ENCODE assay signal across 18 mouse cellular contexts in the genomic region with DNA sequence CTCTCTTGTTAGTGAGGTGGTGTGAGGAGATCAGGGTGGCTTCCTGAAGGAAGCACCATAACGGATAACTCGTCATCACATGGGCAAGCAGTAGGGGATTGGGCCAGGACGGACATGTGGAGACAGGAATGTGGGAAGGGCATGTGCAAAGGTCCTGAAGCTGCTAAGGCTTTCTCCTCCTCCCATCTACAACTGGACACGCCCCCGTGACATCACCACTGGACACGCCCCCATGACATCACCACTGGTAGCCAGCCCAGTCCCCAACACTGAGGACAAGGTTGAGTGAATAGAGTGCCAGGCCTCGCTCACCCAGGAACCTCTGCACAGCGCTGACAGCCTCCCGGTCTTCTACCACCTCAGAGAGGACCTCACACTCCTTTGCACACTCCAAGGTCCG. TPM values are rescaled to one million over a fixed set of nuclear protein-coding genes. Genes with fewer than 3 reads are reported as not detected.
DNase-seq lines count a peak whose midpoint lies in the region; ATAC-seq and TF ChIP-seq lines count a peak whose summit lies in the region.
"Had no signal": no experiment of that assay in that cellular context is flagged by ENCODE, and none has a peak within 500 bp of the region (broad histone marks: within the 10 kb centered on the region; RNA-seq: fewer than 3 reads in every experiment).

No protein-coding gene starts in this region.

- no peaks in the 10 kb centered on the region for H3K4me1 ChIP-seq in embryonic facial prominence, embryonic 15.5 days
- 0 out of 2 replicates have a peak, but pooled peaks cover 11% of the 10 kb centered on the region for H3K4me1 ChIP-seq in embryonic facial prominence, embryonic 10.5 days
- H3K4me1 ChIP-seq in midbrain, embryonic 11.5 days (ENCODE audit: control insufficient read depth, insufficient read depth, low read length), result no peaks in the 10 kb centered on the region
- H3K4me1 ChIP-seq in midbrain, postnatal 0 days (ENCODE audit: insufficient read depth, low read length), result no peaks in the 10 kb centered on the region
- no peaks in the 10 kb centered on the region for H3K4me1 ChIP-seq in liver, postnatal 0 days (ENCODE audit: insufficient read depth)
- no peaks in the 10 kb centered on the region for H3K4me1 ChIP-seq in forebrain, embryonic 13.5 days

- H3K9ac ChIP-seq in embryonic facial prominence, embryonic 15.5 days, result no peak overlapping the region
- no peak overlapping the region for H3K9ac ChIP-seq in midbrain, embryonic 11.5 days (ENCODE audit: low read length)
- no peak overlapping the region for H3K9ac ChIP-seq in midbrain, postnatal 0 days (replicated peaks; ENCODE audit: low read length, poor library complexity, severe bottlenecking)
- no peak overlapping the region for H3K9ac ChIP-seq in liver, postnatal 0 days (replicated peaks)
- H3K9ac ChIP-seq in forebrain, embryonic 13.5 days, result no peak overlapping the region

- TF ChIP-seq EP300 in liver, postnatal 0 days (IDR thresholded peaks at IDR 0.05; ENCODE audit: low read depth), result no peak

- no peaks in the 10 kb centered on the region for H3K9me3 ChIP-seq in embryonic facial prominence, embryonic 15.5 days (replicated peaks)
- no peaks in the 10 kb centered on the region for H3K9me3 ChIP-seq in embryonic facial prominence, embryonic 10.5 days
- H3K9me3 ChIP-seq in midbrain, embryonic 11.5 days (ENCODE audit: control insufficient read depth, low read length), result no peaks in the 10 kb centered on the region
- no peaks in the 10 kb centered on the region for H3K9me3 ChIP-seq in midbrain, postnatal 0 days (ENCODE audit: low read length)
- H3K9me3 ChIP-seq in liver, postnatal 0 days (ENCODE audit: low read length), result no peaks in the 10 kb centered on the region
- H3K9me3 ChIP-seq in forebrain, embryonic 13.5 days (replicated peaks), result no peaks in the 10 kb centered on the region
- H3K9me3 ChIP-seq: heart, embryonic 10.5 days had no signal

- H3K36me3 ChIP-seq in embryonic facial prominence, embryonic 15.5 days, result no peaks in the 10 kb centered on the region
- H3K36me3 ChIP-seq in embryonic facial prominence, embryonic 10.5 days (replicated peaks), result no peaks in the 10 kb centered on the region
- no peaks in the 10 kb centered on the region for H3K36me3 ChIP-seq in midbrain, embryonic 11.5 days (ENCODE audit: control insufficient read depth, insufficient read depth, low read length)
- no peaks in the 10 kb centered on the region for H3K36me3 ChIP-seq in midbrain, postnatal 0 days (ENCODE audit: insufficient read depth, low read length)
- no peaks in the 10 kb centered on the region for H3K36me3 ChIP-seq in liver, postnatal 0 days (replicated peaks; ENCODE audit: insufficient read depth, low read length)
- no peaks in the 10 kb centered on the region for H3K36me3 ChIP-seq in forebrain, embryonic 13.5 days (ENCODE audit: poor library complexity, severe bottlenecking)
- H3K36me3 ChIP-seq: heart, embryonic 10.5 days had no signal

- no peak overlapping the region for H3K4me2 ChIP-seq in embryonic facial prominence, embryonic 15.5 days (replicated peaks)
- H3K4me2 ChIP-seq in midbrain, embryonic 11.5 days, result no peak overlapping the region
- no peak overlapping the region for H3K4me2 ChIP-seq in midbrain, postnatal 0 days (ENCODE audit: low read depth, low read length, poor library complexity, severe bottlenecking)
- H3K4me2 ChIP-seq in liver, postnatal 0 days (ENCODE audit: low read depth, low read length), result no peak overlapping the region
- no peak overlapping the region for H3K4me2 ChIP-seq in forebrain, embryonic 13.5 days

- intact Hi-C loops in left cerebral cortex, postnatal 14 days (cut with DNase I), result loop anchor here (5.0 kb wide), 1 partner anchor 312 kb away; no protein-coding TSS in a partner anchor

- no peak overlapping the region for H3K4me3 ChIP-seq in embryonic facial prominence, embryonic 15.5 days (replicated peaks)
- H3K4me3 ChIP-seq in embryonic facial prominence, embryonic 10.5 days, result no peak overlapping the region
- no peak overlapping the region for H3K4me3 ChIP-seq in midbrain, embryonic 11.5 days (ENCODE audit: low read depth, low read length)
- no peak overlapping the region for H3K4me3 ChIP-seq in midbrain, postnatal 0 days (ENCODE audit: low read depth, low read length)
- H3K4me3 ChIP-seq in liver, postnatal 0 days (ENCODE audit: low read depth, low read length), result no peak overlapping the region
- H3K4me3 ChIP-seq in forebrain, embryonic 13.5 days, result no peak overlapping the region
- H3K4me3 ChIP-seq: heart, embryonic 10.5 days had no signal

- H3K27me3 ChIP-seq in embryonic facial prominence, embryonic 15.5 days, result peaks cover 15% of the 10 kb centered on the region
- H3K27me3 ChIP-seq in embryonic facial prominence, embryonic 10.5 days (replicated peaks; ENCODE audit: low read depth, poor library complexity, severe bottlenecking), result peaks cover 45% of the 10 kb centered on the region
- H3K27me3 ChIP-seq in midbrain, embryonic 11.5 days (ENCODE audit: control insufficient read depth, insufficient read depth, low read length), result peaks cover 13% of the 10 kb centered on the region
- H3K27me3 ChIP-seq in midbrain, postnatal 0 days (ENCODE audit: insufficient read depth, low read length), result no peaks in the 10 kb centered on the region; the same call in 1 of the 2 replicates
- peaks cover 31% of the 10 kb centered on the region for H3K27me3 ChIP-seq in liver, postnatal 0 days (ENCODE audit: insufficient read depth, low read length)
- peaks cover 19% of the 10 kb centered on the region for H3K27me3 ChIP-seq in forebrain, embryonic 13.5 days

- no peak overlapping the region for H3K27ac ChIP-seq in embryonic facial prominence, embryonic 15.5 days (replicated peaks)
- H3K27ac ChIP-seq in embryonic facial prominence, embryonic 10.5 days (replicated peaks), result no peak overlapping the region
- no peak overlapping the region for H3K27ac ChIP-seq in midbrain, embryonic 11.5 days (ENCODE audit: low read depth, low read length)
- H3K27ac ChIP-seq in midbrain, postnatal 0 days (ENCODE audit: low read depth, low read length), result no peak overlapping the region
- H3K27ac ChIP-seq in liver, postnatal 0 days (ENCODE audit: low read depth), result no peak overlapping the region
- no peak overlapping the region for H3K27ac ChIP-seq in forebrain, embryonic 13.5 days
- H3K27ac ChIP-seq: heart, embryonic 10.5 days had no signal

- ATAC-seq in embryonic facial prominence, embryonic 15.5 days (ENCODE audit: insufficient number of reproducible peaks, low FRiP score, low TSS enrichment, low read depth), result 0 out of 2 replicates have a peak, but pooled peaks have one; percentile 37
- ATAC-seq in midbrain, embryonic 11.5 days (ENCODE audit: low FRiP score), result peak; percentile 18; the same call in 1 of the 2 replicates
- ATAC-seq in midbrain, postnatal 0 days (ENCODE audit: low FRiP score), result no peak
- ATAC-seq in liver, postnatal 0 days, result peak; percentile 40; the same call in 1 of the 2 replicates
- ATAC-seq in forebrain, embryonic 13.5 days, result no peak
- ATAC-seq: hindbrain, embryonic 16.5 days; lung, postnatal 0 days had no signal

- no peak for DNase-seq in embryonic facial prominence, embryonic 10.5 days (ENCODE audit: low spot score)
- no peak for DNase-seq in midbrain, embryonic 11.5 days (ENCODE audit: low spot score, missing footprints)
- no peak for DNase-seq in midbrain, postnatal 0 days (ENCODE audit: low spot score)
- DNase-seq in R1 (ENCODE audit: low read depth, low spot score), result peak; percentile 92
- peak; percentile 63 for DNase-seq in liver, postnatal 0 days
- no peak for DNase-seq in left cerebral cortex, postnatal 14 days (ENCODE audit: low spot score in 2 of 2)
- DNase-seq: cerebellum, adult 2 months; kidney, postnatal 36 days; layer of hippocampus, postnatal 36 days; thymus, postnatal 25 days had no signal

- 70% methylated on average over 10 of the region's 10 CpGs for WGBS in embryonic facial prominence, embryonic 15.5 days
- WGBS in embryonic facial prominence, embryonic 10.5 days, result 75% methylated on average over 10 of the region's 10 CpGs
- WGBS in midbrain, embryonic 11.5 days, result 81% methylated on average over 10 of the region's 10 CpGs
- WGBS in midbrain, postnatal 0 days, result 76% methylated on average over 9 of the region's 10 CpGs
- 64% methylated on average over 10 of the region's 10 CpGs for WGBS in liver, postnatal 0 days (ENCODE audit: insufficient replicate concordance)
- WGBS in forebrain, embryonic 13.5 days, result 81% methylated on average over 10 of the region's 10 CpGs

- TF ChIP-seq CTCF in midbrain, postnatal 0 days (IDR thresholded peaks at IDR 0.05), result no peak
- TF ChIP-seq CTCF in liver, postnatal 0 days (IDR thresholded peaks at IDR 0.05; ENCODE audit: low read depth), result no peak

RNA-seq across cellular contexts. Expression of gene Sdsl, which starts 13.5 kb away (rescaled TPM):
- 0.95 and 1.7 TPM in 2 replicates for polyA plus RNA-seq in embryonic facial prominence, embryonic 15.5 days (2015; fragmentation: Nextera tagmentation; extraction: Ambion mirVana)
- 6.2 and 7.1 TPM in 2 replicates for polyA plus RNA-seq in embryonic facial prominence, embryonic 10.5 days (2016; fragmentation: Nextera tagmentation; extraction: Ambion mirVana)
- polyA plus RNA-seq in midbrain, embryonic 11.5 days (2014; fragmentation: Nextera tagmentation; extraction: Ambion mirVana), result 4.2 TPM in 2 replicates
- 3.4 and 4.4 TPM in 2 replicates for total RNA-seq in midbrain, postnatal 0 days (2014; rRNA removed)
- polyA plus RNA-seq in midbrain, postnatal 0 days (2015; fragmentation: Nextera tagmentation; extraction: Ambion mirVana), result 5.8 and 6.0 TPM in 2 replicates
- polyA plus RNA-seq in liver, postnatal 0 days (2015; fragmentation: Nextera tagmentation; extraction: Ambion mirVana), result 21.0 and 24.5 TPM in 2 replicates
- total RNA-seq in left cerebral cortex, postnatal 14 days (2021), result 1 to 10 TPM; 5.1 to 5.4 TPM
- 4.8 and 5.1 TPM in 2 replicates for polyA plus RNA-seq in forebrain, embryonic 13.5 days (2015; fragmentation: Nextera tagmentation; extraction: Ambion mirVana)

RNA-seq across cellular contexts. Expression of gene Sds, which starts 17.2 kb away (rescaled TPM):
- polyA plus RNA-seq in embryonic facial prominence, embryonic 15.5 days (2015; fragmentation: Nextera tagmentation; extraction: Ambion mirVana), result not detected in 2 replicates
- not detected in 2 replicates for polyA plus RNA-seq in embryonic facial prominence, embryonic 10.5 days (2016; fragmentation: Nextera tagmentation; extraction: Ambion mirVana)
- polyA plus RNA-seq in midbrain, embryonic 11.5 days (2014; fragmentation: Nextera tagmentation; extraction: Ambion mirVana), result not detected in 2 replicates
- not detected in 2 replicates for total RNA-seq in midbrain, postnatal 0 days (2014; rRNA removed)
- polyA plus RNA-seq in midbrain, postnatal 0 days (2015; fragmentation: Nextera tagmentation; extraction: Ambion mirVana), result 0.17 and 0.23 TPM in 2 replicates
- polyA plus RNA-seq in liver, postnatal 0 days (2015; fragmentation: Nextera tagmentation; extraction: Ambion mirVana), result 32.4 and 32.5 TPM in 2 replicates
- total RNA-seq in left cerebral cortex, postnatal 14 days (2021), result not detected
- not detected in 2 replicates for polyA plus RNA-seq in forebrain, embryonic 13.5 days (2015; fragmentation: Nextera tagmentation; extraction: Ambion mirVana)
- total RNA-seq: layer of hippocampus, postnatal 36 days had no signal
- polyA plus RNA-seq: forebrain, embryonic 11.5 days; lung, postnatal 0 days; neural tube, embryonic 11.5 days had no signal

RNA-seq across cellular contexts. Expression of gene Lhx5, which starts 27.6 kb away (rescaled TPM):
- 0.05 TPM in 2 replicates for polyA plus RNA-seq in embryonic facial prominence, embryonic 15.5 days (2015; fragmentation: Nextera tagmentation; extraction: Ambion mirVana)
- polyA plus RNA-seq in embryonic facial prominence, embryonic 10.5 days (2016; fragmentation: Nextera tagmentation; extraction: Ambion mirVana), result 3.1 and 4.7 TPM in 2 replicates
- 21.5 and 22.0 TPM in 2 replicates for polyA plus RNA-seq in midbrain, embryonic 11.5 days (2014; fragmentation: Nextera tagmentation; extraction: Ambion mirVana)
- 27.0 and 30.3 TPM in 2 replicates for total RNA-seq in midbrain, postnatal 0 days (2014; rRNA removed)
- polyA plus RNA-seq in midbrain, postnatal 0 days (2015; fragmentation: Nextera tagmentation; extraction: Ambion mirVana), result 13.9 and 14.7 TPM in 2 replicates
- polyA plus RNA-seq in liver, postnatal 0 days (2015; fragmentation: Nextera tagmentation; extraction: Ambion mirVana), result not detected in 2 replicates
- under 1 TPM in 1 of 2 experiments, not detected in 1; 0.27 TPM for total RNA-seq in left cerebral cortex, postnatal 14 days (2021)
- 9.6 and 16.0 TPM in 2 replicates for polyA plus RNA-seq in forebrain, embryonic 13.5 days (2015; fragmentation: Nextera tagmentation; extraction: Ambion mirVana)
- total RNA-seq: gastrocnemius, adult 18-20 months had no signal
- polyA plus RNA-seq: lung, postnatal 0 days had no signal

RNA-seq across cellular contexts. Expression of gene Plbd2, which starts 44.3 kb away (rescaled TPM):
- 58.6 and 67.9 TPM in 2 replicates for polyA plus RNA-seq in embryonic facial prominence, embryonic 15.5 days (2015; fragmentation: Nextera tagmentation; extraction: Ambion mirVana)
- polyA plus RNA-seq in embryonic facial prominence, embryonic 10.5 days (2016; fragmentation: Nextera tagmentation; extraction: Ambion mirVana), result 35.5 and 37.8 TPM in 2 replicates
- 20.2 and 21.9 TPM in 2 replicates for polyA plus RNA-seq in midbrain, embryonic 11.5 days (2014; fragmentation: Nextera tagmentation; extraction: Ambion mirVana)
- 26.7 and 27.9 TPM in 2 replicates for total RNA-seq in midbrain, postnatal 0 days (2014; rRNA removed)
- polyA plus RNA-seq in midbrain, postnatal 0 days (2015; fragmentation: Nextera tagmentation; extraction: Ambion mirVana), result 49.9 and 52.9 TPM in 2 replicates
- 53.6 and 54.1 TPM in 2 replicates for polyA plus RNA-seq in liver, postnatal 0 days (2015; fragmentation: Nextera tagmentation; extraction: Ambion mirVana)
- 10 to 100 TPM; 77.4 to 81.8 TPM for total RNA-seq in left cerebral cortex, postnatal 14 days (2021)
- 22.8 and 22.9 TPM in 2 replicates for polyA plus RNA-seq in forebrain, embryonic 13.5 days (2015; fragmentation: Nextera tagmentation; extraction: Ambion mirVana)

RNA-seq across cellular contexts. Expression of gene Slc8b1, which starts 51.8 kb away (rescaled TPM):
- polyA plus RNA-seq in embryonic facial prominence, embryonic 15.5 days (2015; fragmentation: Nextera tagmentation; extraction: Ambion mirVana), result 9.0 and 9.3 TPM in 2 replicates
- 4.1 and 5.2 TPM in 2 replicates for polyA plus RNA-seq in embryonic facial prominence, embryonic 10.5 days (2016; fragmentation: Nextera tagmentation; extraction: Ambion mirVana)
- 1.3 and 1.8 TPM in 2 replicates for polyA plus RNA-seq in midbrain, embryonic 11.5 days (2014; fragmentation: Nextera tagmentation; extraction: Ambion mirVana)
- 1.9 and 2.1 TPM in 2 replicates for total RNA-seq in midbrain, postnatal 0 days (2014; rRNA removed)
- polyA plus RNA-seq in midbrain, postnatal 0 days (2015; fragmentation: Nextera tagmentation; extraction: Ambion mirVana), result 2.5 and 2.7 TPM in 2 replicates
- polyA plus RNA-seq in liver, postnatal 0 days (2015; fragmentation: Nextera tagmentation; extraction: Ambion mirVana), result 15.3 and 17.1 TPM in 2 replicates
- total RNA-seq in left cerebral cortex, postnatal 14 days (2021), result 1 to 10 TPM; 5.2 to 5.4 TPM
- polyA plus RNA-seq in forebrain, embryonic 13.5 days (2015; fragmentation: Nextera tagmentation; extraction: Ambion mirVana), result 2.1 and 2.5 TPM in 2 replicates

Comparison
In these comparisons a context has a peak if more than half of its experiments do, and no peak if none do; other contexts are left out.
1. ATAC-seq: peak in embryonic facial prominence, embryonic 15.5 days (single experiment), midbrain, embryonic 11.5 days (single experiment) and liver, postnatal 0 days (single experiment); none in midbrain, postnatal 0 days (single experiment) and forebrain, embryonic 13.5 days (single experiment).
2. DNase-seq: peak in R1 (single experiment) and liver, postnatal 0 days (single experiment); none in embryonic facial prominence, embryonic 10.5 days (single experiment), midbrain, embryonic 11.5 days (single experiment), midbrain, postnatal 0 days (single experiment) and left cerebral cortex, postnatal 14 days (0 of 2).
3. RNA of gene Sds, which starts 17.2 kb away (polyA plus RNA-seq): 32.4 to 32.5 TPM in liver, postnatal 0 days; 0.17 to 0.23 TPM in midbrain, postnatal 0 days, not detected in midbrain, embryonic 11.5 days, not detected in embryonic facial prominence, embryonic 15.5 days, not detected in embryonic facial prominence, embryonic 10.5 days and not detected in forebrain, embryonic 13.5 days; every median in the first group is over 10 times any median in the second.